Mouse (Mus musculus): ENCODE measurements around the gene Adarb2. TPM values are rescaled to one million over a fixed set of nuclear protein-coding genes. Genes with fewer than 3 reads are reported as not detected.
A peak's percentile ranks its signal among the peaks of the same experiment; 100 is the strongest.

Gene Adarb2
- 1.7 TPM in 2 replicates for polyA plus RNA-seq (2015; fragmentation: Nextera tagmentation; extraction: Ambion mirVana)

DNA sequence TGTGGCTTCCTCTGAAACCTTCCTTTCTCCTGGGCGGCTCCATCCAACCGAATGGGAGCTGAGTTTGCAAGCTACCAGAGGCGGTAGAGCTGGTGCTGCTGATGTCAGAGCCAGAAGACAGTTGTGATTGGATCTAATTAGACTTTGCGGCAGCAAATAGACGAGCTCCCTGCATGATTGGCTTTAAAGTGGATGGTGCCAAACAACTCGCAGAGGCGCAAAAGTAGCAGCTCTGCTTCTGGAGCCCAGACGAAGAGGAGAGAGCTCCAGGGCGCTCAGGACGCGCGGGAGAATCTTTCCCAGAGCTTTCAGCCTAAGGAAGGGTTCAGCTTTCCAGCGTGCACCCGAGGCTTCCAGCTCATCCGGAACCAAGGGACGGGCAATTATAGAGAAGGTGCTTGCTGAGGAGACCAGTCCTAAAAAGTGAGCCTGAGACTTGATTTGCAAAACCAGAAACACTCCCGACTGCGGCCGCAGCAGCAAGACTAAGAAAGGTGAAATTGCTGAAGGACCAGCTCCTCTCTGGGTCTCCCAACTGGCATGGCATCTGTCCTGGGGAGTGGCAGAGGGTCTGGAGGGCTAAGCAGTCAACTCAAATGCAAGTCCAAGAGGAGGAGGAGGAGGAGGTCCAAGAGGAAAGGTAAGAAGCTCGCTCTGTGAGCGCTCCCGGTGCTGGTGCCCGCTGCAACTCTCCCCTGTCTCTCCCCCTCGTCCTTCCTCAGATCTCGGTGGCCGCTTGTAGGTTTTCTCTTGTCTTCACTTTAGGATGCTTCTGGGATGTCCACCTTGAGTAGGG is at the start of gene Adarb2:
Gene Adarb2, plus strand, starts transcription at position 186 of the 796 bp plus-strand sequence.
- H3K9me3 ChIP-seq: no peaks in the 10 kb centered on the region
- H3K4me2 ChIP-seq: peak within 1 kb of the TSS; percentile 51
- H3K9ac ChIP-seq: no peak within 1 kb of the TSS
- H3K27me3 ChIP-seq: peaks cover 11% of the 10 kb centered on the region
- H3K27ac ChIP-seq: no peak within 1 kb of the TSS
- no peak for ATAC-seq (ENCODE audit: insufficient number of reproducible peaks, low FRiP score, low TSS enrichment, low read depth)
- H3K4me3 ChIP-seq: peak within 1 kb of the TSS; percentile 36
- H3K36me3 ChIP-seq: no peaks in the 10 kb centered on the region
- H3K4me1 ChIP-seq: peaks cover 4% of the 10 kb centered on the region; the same call in 1 of the 2 replicates
- WGBS: under 1% methylated on average over 26 of the region's 26 CpGs

DNA sequence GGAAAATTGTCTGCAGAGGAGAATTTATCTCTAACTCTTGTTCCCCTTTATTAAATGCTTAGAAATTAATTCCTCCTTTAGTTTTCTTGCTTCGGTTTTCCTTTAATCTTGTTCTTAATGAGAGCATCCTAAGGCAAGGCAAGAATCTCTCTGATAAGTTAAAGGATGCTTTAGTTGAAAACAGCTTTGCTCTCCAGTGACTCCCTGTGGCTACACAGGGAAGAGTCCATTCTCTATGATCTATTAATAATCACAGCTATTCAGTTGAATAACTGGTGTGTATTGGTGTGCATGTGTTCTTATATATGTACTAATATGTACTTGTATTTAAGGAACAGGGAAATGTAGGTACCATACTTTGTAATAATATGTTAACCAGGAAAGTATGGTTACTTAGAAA is 28.9 kb upstream of the Adarb2 start:
- H3K4me2 ChIP-seq: no peak overlapping the region
- no peak overlapping the region for H3K9ac ChIP-seq
- no peaks in the 10 kb centered on the region for H3K27me3 ChIP-seq
- H3K4me1 ChIP-seq: no peaks in the 10 kb centered on the region
- H3K9me3 ChIP-seq: no peaks in the 10 kb centered on the region
- H3K4me3 ChIP-seq: no peak overlapping the region
- no peak for ATAC-seq (ENCODE audit: insufficient number of reproducible peaks, low FRiP score, low TSS enrichment, low read depth)
- no peak overlapping the region for H3K27ac ChIP-seq
- WGBS: 75% methylated on average over 1 of the region's 1 CpGs
- H3K36me3 ChIP-seq: no peaks in the 10 kb centered on the region

DNA sequence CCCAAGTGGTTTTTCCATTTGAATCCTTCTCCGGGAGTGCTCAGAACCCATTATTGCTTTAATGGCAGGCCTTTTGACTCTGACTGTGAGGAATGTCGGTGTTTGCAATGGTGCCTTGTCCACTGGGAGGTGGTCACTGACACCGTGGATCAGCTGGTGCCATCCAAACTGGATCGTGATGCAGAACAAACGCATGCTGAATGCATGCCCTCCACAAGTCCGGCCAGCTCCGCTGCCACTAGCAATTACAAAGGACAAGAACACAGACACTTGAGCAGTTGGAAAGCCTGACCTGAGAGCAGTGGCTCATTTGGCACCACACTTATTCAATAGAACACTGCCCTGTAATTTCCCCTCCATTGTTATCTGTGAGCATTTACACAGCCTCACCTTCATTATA is 10.7 kb upstream of the Adarb2 start:
- H3K4me3 ChIP-seq: no peak overlapping the region
- no peaks in the 10 kb centered on the region for H3K36me3 ChIP-seq
- no peaks in the 10 kb centered on the region for H3K9me3 ChIP-seq
- H3K9ac ChIP-seq: no peak overlapping the region
- ATAC-seq (ENCODE audit: insufficient number of reproducible peaks, low FRiP score, low TSS enrichment, low read depth): no peak
- no peak overlapping the region for H3K27ac ChIP-seq
- no peak overlapping the region for H3K4me2 ChIP-seq
- 66% methylated on average over 7 of the region's 7 CpGs for WGBS
- no peaks in the 10 kb centered on the region for H3K4me1 ChIP-seq
- no peaks in the 10 kb centered on the region for H3K27me3 ChIP-seq

DNA sequence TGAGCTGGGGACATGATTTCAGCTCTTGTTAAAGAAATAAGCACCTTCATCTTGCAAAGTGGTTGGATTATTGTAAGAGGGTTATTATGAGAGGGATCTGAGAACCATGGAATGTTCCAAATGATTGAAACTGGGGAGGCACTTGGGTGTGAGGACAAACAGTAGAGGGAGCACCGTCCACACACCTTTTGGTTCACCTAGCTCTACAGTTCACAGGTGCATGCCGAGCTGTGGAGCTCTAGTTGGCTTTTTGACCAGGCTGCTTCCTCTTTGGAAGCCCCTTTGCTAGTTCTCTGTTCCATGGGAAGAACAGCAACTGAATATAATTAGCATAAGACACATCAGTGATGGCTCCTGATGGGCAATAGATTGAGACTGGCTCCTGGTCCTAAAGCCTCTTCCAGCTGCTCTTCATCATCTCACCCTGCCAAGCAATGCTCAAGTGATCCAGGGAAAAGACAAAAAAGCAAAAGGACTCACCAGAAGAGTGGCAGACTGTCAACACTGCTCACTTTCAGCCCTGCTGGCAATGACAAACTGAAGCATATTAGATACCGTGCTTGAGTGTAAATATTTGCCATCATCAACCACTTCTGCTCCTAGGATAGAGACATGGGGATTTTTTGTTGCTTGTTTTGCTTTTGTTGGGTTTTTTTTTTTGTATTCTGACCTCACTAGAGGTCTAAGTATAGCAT is 3.3 kb upstream of the Adarb2 start:
- no peak overlapping the region for H3K4me3 ChIP-seq
- H3K9ac ChIP-seq: no peak overlapping the region
- peaks cover 4% of the 10 kb centered on the region; the same call in 1 of the 2 replicates for H3K4me1 ChIP-seq
- H3K36me3 ChIP-seq: no peaks in the 10 kb centered on the region
- WGBS: 54% methylated on average over 3 of the region's 3 CpGs
- peaks cover 11% of the 10 kb centered on the region for H3K27me3 ChIP-seq
- no peaks in the 10 kb centered on the region for H3K9me3 ChIP-seq
- no peak overlapping the region for H3K27ac ChIP-seq
- no peak for ATAC-seq (ENCODE audit: insufficient number of reproducible peaks, low FRiP score, low TSS enrichment, low read depth)
- H3K4me2 ChIP-seq: no peak overlapping the region

DNA sequence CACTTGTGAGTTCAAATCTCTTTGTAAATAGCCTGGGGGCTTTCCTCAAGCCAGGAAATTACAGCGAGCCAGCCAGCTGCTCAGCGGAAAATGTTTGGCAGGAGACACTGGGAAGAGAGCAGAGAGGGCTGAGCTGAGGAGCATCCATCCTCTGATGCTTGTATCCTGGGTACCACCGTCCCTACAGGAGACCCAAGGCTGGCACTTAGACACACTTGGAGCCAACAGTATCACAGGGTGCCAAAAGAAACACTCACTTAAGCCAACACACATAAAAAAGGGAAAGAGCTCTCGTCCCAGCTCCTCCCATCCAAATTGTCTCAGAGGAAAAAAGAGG is 779 bp downstream of the Adarb2 start:
- no peak overlapping the region for H3K9ac ChIP-seq
- WGBS: 3% methylated on average over 4 of the region's 4 CpGs
- no peaks in the 10 kb centered on the region for H3K36me3 ChIP-seq
- H3K4me3 ChIP-seq: peak overlapping the region; percentile 36
- peaks cover 11% of the 10 kb centered on the region for H3K27me3 ChIP-seq
- no peak for ATAC-seq (ENCODE audit: insufficient number of reproducible peaks, low FRiP score, low TSS enrichment, low read depth)
- H3K27ac ChIP-seq: no peak overlapping the region
- H3K4me1 ChIP-seq: peaks cover 4% of the 10 kb centered on the region; the same call in 1 of the 2 replicates
- no peaks in the 10 kb centered on the region for H3K9me3 ChIP-seq
- H3K4me2 ChIP-seq: peak overlapping the region; percentile 51

DNA sequence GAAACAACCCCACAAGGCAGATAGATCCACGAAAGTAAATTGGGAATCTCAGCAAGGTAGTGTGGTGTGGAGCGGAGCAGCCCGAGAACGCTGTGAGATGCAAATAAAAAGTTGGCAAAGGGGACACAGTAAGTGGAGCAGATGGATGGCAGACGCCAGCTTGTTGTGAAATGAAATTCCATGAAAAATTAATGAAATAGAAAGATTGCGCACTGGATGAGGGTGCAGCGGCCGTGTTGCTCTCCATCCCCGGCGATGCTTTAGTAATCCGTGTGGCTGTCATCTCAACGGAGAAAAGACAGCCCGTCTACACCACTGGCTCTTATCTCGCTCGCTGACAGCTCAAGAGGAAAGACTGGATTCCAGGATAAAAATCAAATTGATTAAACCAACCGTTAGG is 4.7 kb downstream of the Adarb2 start:
- Histone ChIP-seq H3K27me3 (peaks cover 11% of the 10 kb centered on the region), H3K36me3 (no peaks in the 10 kb centered on the region), H3K9me3 (no peaks in the 10 kb centered on the region), H3K9ac (no peak overlapping the region), H3K4me2 (no peak overlapping the region), H3K27ac (no peak overlapping the region), H3K4me1 (peaks cover 4% of the 10 kb centered on the region; the same call in 1 of the 2 replicates), H3K4me3 (no peak overlapping the region)
- no peak for ATAC-seq (ENCODE audit: insufficient number of reproducible peaks, low FRiP score, low TSS enrichment, low read depth)
- 70% methylated on average over 16 of the region's 16 CpGs for WGBS

DNA sequence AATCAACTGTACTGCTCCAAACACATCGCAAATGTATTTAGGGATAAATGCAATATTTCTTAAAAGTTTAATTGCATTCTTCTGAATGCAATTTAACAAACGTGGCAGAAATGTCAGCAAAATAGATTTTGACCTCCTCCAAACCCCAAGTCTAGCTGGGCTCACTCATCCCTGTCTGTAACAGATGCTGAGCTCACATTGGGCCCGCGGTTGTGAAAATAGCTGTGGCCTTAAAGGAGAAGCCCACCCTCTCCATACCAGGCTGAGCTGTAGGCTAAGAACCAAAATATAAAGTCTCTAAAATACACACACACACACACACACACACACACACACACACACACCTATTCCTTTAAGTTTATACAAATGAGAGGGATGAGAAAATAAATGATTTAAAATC is 8.1 kb downstream of the Adarb2 start:
- Histone ChIP-seq H3K4me3 (no peak overlapping the region), H3K27me3 (no peaks in the 10 kb centered on the region), H3K27ac (no peak overlapping the region), H3K4me2 (no peak overlapping the region), H3K9me3 (no peaks in the 10 kb centered on the region), H3K9ac (no peak overlapping the region), H3K36me3 (no peaks in the 10 kb centered on the region), H3K4me1 (no peaks in the 10 kb centered on the region)
- no peak for ATAC-seq (ENCODE audit: insufficient number of reproducible peaks, low FRiP score, low TSS enrichment, low read depth)
- 72% methylated on average over 4 of the region's 4 CpGs for WGBS

DNA sequence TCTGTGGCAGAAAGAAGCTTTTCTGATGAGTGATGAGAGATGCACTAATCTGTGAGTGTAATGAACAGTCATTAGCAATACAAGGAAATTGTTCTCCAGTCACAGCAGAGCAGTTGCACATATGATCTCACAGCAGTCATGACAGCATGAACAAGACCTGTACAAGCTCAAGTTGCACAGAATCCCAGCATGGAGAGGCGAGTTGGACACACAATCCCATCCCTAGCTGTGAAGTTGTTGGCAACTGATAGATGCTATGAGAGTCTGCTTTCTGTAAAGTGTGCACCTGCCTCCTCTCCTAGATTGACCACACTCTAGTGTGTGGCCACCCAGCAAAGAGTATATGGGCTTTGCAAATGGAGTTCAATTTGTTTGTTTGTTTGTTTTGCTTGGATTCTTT is 36.2 kb downstream of the Adarb2 start:
- Histone ChIP-seq H3K4me1 (no peaks in the 10 kb centered on the region), H3K4me2 (no peak overlapping the region), H3K27ac (no peak overlapping the region), H3K36me3 (no peaks in the 10 kb centered on the region), H3K27me3 (no peaks in the 10 kb centered on the region), H3K9me3 (no peaks in the 10 kb centered on the region), H3K9ac (no peak overlapping the region), H3K4me3 (no peak overlapping the region)
- 48% methylated on average over 1 of the region's 1 CpGs for WGBS
- no peak for ATAC-seq (ENCODE audit: insufficient number of reproducible peaks, low FRiP score, low TSS enrichment, low read depth)

DNA sequence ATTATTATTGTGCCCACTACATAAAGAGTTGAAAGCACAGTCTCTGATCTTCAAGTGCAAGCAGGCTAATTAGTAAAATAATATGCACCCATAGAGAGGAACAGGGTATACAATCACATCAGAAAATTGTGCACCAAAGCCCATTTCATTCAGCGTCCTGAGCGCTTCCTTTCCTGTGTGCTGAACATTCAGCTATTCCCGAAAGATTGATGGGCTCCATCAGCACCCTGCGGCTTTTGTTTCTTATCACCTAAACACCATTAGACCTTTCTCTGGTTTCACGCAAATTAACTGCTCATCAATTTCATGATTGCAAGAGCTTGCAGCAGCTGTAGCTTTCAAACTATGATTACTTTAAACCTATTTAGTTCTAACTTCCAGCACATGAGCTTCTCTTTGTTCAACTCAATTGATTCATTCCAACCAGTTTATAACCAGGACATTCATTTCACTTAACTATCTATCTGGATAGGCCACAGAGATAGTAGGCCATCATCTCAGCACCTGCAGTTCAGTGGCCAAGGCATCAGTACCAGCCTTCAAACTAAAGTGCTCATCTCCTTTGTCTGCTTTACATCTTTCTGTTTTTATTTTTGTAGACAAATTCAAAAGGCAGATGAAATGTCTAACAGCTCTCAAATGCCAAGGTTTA is 45.5 kb downstream of the Adarb2 start:
- H3K9ac ChIP-seq: no peak overlapping the region
- H3K4me3 ChIP-seq: no peak overlapping the region
- no peaks in the 10 kb centered on the region for H3K27me3 ChIP-seq
- no peak for ATAC-seq (ENCODE audit: insufficient number of reproducible peaks, low FRiP score, low TSS enrichment, low read depth)
- no peaks in the 10 kb centered on the region for H3K36me3 ChIP-seq
- no peak overlapping the region for H3K27ac ChIP-seq
- no peak overlapping the region for H3K4me2 ChIP-seq
- H3K4me1 ChIP-seq: no peaks in the 10 kb centered on the region
- no peaks in the 10 kb centered on the region for H3K9me3 ChIP-seq
- 77% methylated on average over 5 of the region's 5 CpGs for WGBS

DNA sequence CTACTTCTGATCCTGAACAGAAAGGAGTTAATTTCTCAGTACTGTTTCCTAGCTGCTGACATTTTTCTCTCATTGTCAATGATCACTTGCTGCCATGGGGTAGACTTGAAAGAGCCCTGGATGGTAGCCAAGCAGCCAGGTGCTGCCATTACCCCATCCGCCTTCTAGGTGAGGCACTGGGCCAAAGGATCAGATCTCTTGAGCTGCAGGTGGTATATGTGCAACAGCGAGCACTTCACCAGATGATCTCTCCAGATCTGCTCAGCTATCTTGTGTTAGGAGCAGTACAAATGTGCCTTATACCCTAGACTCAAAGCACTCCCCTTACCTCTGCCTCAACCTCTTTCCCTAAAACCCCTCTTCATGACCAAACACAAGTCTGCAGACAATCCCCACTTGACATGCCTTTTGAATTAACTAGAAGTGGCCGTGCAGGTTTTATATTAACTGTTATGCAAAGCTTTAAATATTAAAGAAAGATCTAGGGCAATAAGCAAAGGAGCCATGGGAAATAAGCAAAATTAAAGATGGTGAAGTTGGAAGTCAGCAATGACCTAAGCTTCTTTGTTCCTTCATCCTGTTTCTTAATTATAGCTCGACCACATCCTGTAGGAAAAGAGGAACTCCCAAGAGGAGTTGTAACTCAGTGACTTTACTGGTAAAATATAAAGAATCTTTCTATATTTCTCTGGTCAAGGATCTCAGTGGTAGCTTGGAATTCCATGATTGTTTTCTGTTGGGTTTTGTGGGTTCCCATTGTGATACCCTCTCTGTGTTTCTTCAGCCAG is 69.7 kb downstream of the Adarb2 start:
- no peak overlapping the region for H3K27ac ChIP-seq
- 42% methylated on average over 4 of the region's 4 CpGs for WGBS
- H3K36me3 ChIP-seq: no peaks in the 10 kb centered on the region
- no peak for ATAC-seq (ENCODE audit: insufficient number of reproducible peaks, low FRiP score, low TSS enrichment, low read depth)
- no peak overlapping the region for H3K4me3 ChIP-seq
- no peak overlapping the region for H3K9ac ChIP-seq
- H3K4me2 ChIP-seq: no peak overlapping the region
- H3K27me3 ChIP-seq: no peaks in the 10 kb centered on the region
- H3K4me1 ChIP-seq: no peaks in the 10 kb centered on the region
- H3K9me3 ChIP-seq: no peaks in the 10 kb centered on the region

DNA sequence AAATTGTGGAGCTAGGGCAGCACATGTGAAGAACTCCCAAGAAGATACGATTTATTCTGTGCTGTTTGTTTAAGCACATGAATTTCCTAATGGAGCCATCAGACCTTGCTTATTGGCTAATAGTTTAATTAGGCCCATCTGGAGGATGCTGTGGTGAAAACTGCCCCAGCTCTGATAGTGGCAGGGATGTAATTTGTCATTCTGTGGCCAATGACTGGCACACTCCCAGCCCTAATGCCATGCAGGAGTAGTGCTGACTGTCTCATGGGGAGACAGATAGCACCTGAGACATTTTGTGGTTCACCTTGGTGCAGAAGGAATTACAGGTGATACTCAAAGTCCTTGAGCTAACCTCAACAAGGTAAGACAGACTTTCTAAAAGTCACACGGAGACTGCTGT is 80.5 kb downstream of the Adarb2 start:
- no peak overlapping the region for H3K4me2 ChIP-seq
- H3K36me3 ChIP-seq: no peaks in the 10 kb centered on the region
- no peaks in the 10 kb centered on the region for H3K9me3 ChIP-seq
- H3K27me3 ChIP-seq: no peaks in the 10 kb centered on the region
- ATAC-seq (ENCODE audit: insufficient number of reproducible peaks, low FRiP score, low TSS enrichment, low read depth): no peak
- H3K9ac ChIP-seq: no peak overlapping the region
- no peak overlapping the region for H3K4me3 ChIP-seq
- no peaks in the 10 kb centered on the region for H3K4me1 ChIP-seq
- H3K27ac ChIP-seq: no peak overlapping the region
- WGBS: 71% methylated on average over 2 of the region's 2 CpGs

All from limb, embryonic 15.5 days (tissue).